Mouse (Mus musculus) MEL (cell line): Measurements from ENCODE around the gene Fam167b. TPM values are rescaled to one million over a fixed set of nuclear protein-coding genes. Genes with fewer than 3 reads are reported as not detected.

Source experiments
- DNase-seq: peaks from one replicate; pipeline ENCODE4 v3.0.0; 2011; ENCODE audit warnings: low read depth, low spot score
- H3K27ac ChIP-seq: 2 replicates; pipeline ENCODE4 v1.5.1; 2012; ENCODE audit warnings: low read depth, mild to moderate bottlenecking, control low read depth, low read length, moderate library complexity; ENCODE audit not compliant: control insufficient read depth
- H3K27me3 ChIP-seq, 2 experiments: fragments of 150-350 bp in 1 of 2; sonication (generic) in 1 of 2; 2 replicates each; pipeline ENCODE4 v1.6.1; 2012; ENCODE audit warnings: low read length in 2 of 2, mild to moderate bottlenecking in 2 of 2, improper control_type of control experiment in 1 of 2, moderate library complexity in 1 of 2; ENCODE audit not compliant: insufficient read depth in 2 of 2, control insufficient read depth in 1 of 2
- H3K36me3 ChIP-seq, 2 experiments: 2 replicates each; pipeline ENCODE4 v1.6.1; 2012 to 2014; ENCODE audit warnings: low read length in 2 of 2, improper control_type of control experiment in 1 of 2, inconsistent platforms in 1 of 2, mild to moderate bottlenecking in 1 of 2; ENCODE audit not compliant: insufficient read depth in 2 of 2, control insufficient read depth in 1 of 2
- H3K4me1 ChIP-seq, 2 experiments: fragments of 150-350 bp in 1 of 2; sonication (generic) in 1 of 2; 2 replicates each; pipeline ENCODE4 v1.6.1; 2012; ENCODE audit warnings: low read length in 2 of 2, improper control_type of control experiment in 1 of 2, mild to moderate bottlenecking in 1 of 2; ENCODE audit not compliant: insufficient read depth in 2 of 2, control insufficient read depth in 1 of 2
- H3K4me3 ChIP-seq, 2 experiments: fragments of 150-350 bp in 1 of 2; sonication (generic) in 1 of 2; 2 replicates each; pipeline ENCODE4 v1.5.1; 2012; ENCODE audit warnings: low read depth in 2 of 2, low read length in 2 of 2, mild to moderate bottlenecking in 2 of 2, moderate library complexity in 2 of 2, control low read depth in 1 of 2, improper control_type of control experiment in 1 of 2; ENCODE audit not compliant: control insufficient read depth in 1 of 2, insufficient read depth in 1 of 2
- H3K79me2 ChIP-seq: 2 replicates; pipeline ENCODE4 v1.6.1; 2012; ENCODE audit warnings: mild to moderate bottlenecking, low read length, moderate library complexity; ENCODE audit not compliant: control insufficient read depth, poor library complexity, insufficient read depth
- H3K9ac ChIP-seq: 2 replicates; pipeline ENCODE4 v1.6.1; 2012; ENCODE audit warnings: low read depth, mild to moderate bottlenecking, control low read depth, low read length, moderate library complexity; ENCODE audit not compliant: control insufficient read depth, poor library complexity, severe bottlenecking
- H3K9me3 ChIP-seq: fragments of 150-350 bp; sonication (generic); replicated peaks from 2 replicates; pipeline ENCODE4 v1.6.1; 2012; ENCODE audit warnings: mild to moderate bottlenecking, low read length, improper control_type of control experiment, moderate library complexity; ENCODE audit not compliant: insufficient read depth
- CHD1 ChIP-seq: IDR thresholded peaks from 2 replicates; pipeline ENCODE4 v1.6.1; 2012; ENCODE audit warnings: low read depth, mild to moderate bottlenecking, inconsistent platforms, low read length, improper control_type of control experiment
- CHD2 ChIP-seq: IDR thresholded peaks from 2 replicates; pipeline ENCODE4 v1.6.1; 2011; ENCODE audit warnings: low read length, improper control_type of control experiment
- E2F4 ChIP-seq: IDR thresholded peaks from 2 replicates; pipeline ENCODE4 v1.6.1; 2011; ENCODE audit warnings: low read depth, low read length, improper control_type of control experiment, borderline replicate concordance
- ELF1 ChIP-seq: IDR thresholded peaks from 2 replicates; pipeline ENCODE4 v1.6.1; 2014; ENCODE audit warnings: low read depth, mild to moderate bottlenecking, inconsistent platforms, low read length, improper control_type of control experiment, moderate library complexity
- EP300 ChIP-seq, 2 experiments: IDR thresholded peaks; 2 replicates each; pipeline ENCODE4 v1.6.1; 2011; ENCODE audit warnings: improper control_type of control experiment in 2 of 2, low read length in 2 of 2, low read depth in 1 of 2, mild to moderate bottlenecking in 1 of 2
- HCFC1 ChIP-seq: IDR thresholded peaks from 2 replicates; pipeline ENCODE4 v1.6.1; 2012; ENCODE audit warnings: low read depth, mild to moderate bottlenecking, inconsistent platforms, low read length, improper control_type of control experiment, moderate library complexity
- JUND ChIP-seq: IDR thresholded peaks from 2 replicates; pipeline ENCODE4 v1.6.1; 2011; ENCODE audit warnings: low read depth, mild to moderate bottlenecking, improper control_type of control experiment, low read length
- MAX ChIP-seq: IDR thresholded peaks from 2 replicates; pipeline ENCODE4 v1.6.1; 2011; ENCODE audit warnings: low read length, improper control_type of control experiment
- MEF2A ChIP-seq: IDR thresholded peaks from 2 replicates; pipeline ENCODE4 v1.6.1; 2014; ENCODE audit warnings: low read depth, mild to moderate bottlenecking, inconsistent platforms, low read length, improper control_type of control experiment; ENCODE audit not compliant: poor library complexity, insufficient replicate concordance, severe bottlenecking; ENCODE audit errors: extremely low read depth
- MYB ChIP-seq: IDR thresholded peaks from 2 replicates; pipeline ENCODE4 v1.6.1; 2011; ENCODE audit warnings: mild to moderate bottlenecking, low read depth, low read length, improper control_type of control experiment
- MYC ChIP-seq: IDR thresholded peaks from 2 replicates; pipeline ENCODE4 v1.6.1; 2011; ENCODE audit warnings: low read depth, mild to moderate bottlenecking, low read length, improper control_type of control experiment, moderate library complexity
- NRF1 ChIP-seq: IDR thresholded peaks from 2 replicates; pipeline ENCODE4 v1.6.1; 2014; ENCODE audit warnings: low read depth, mild to moderate bottlenecking, inconsistent platforms, low read length, improper control_type of control experiment, moderate library complexity; ENCODE audit not compliant: poor library complexity, insufficient read depth, severe bottlenecking
- POLR2AphosphoS2 ChIP-seq: IDR thresholded peaks from 2 replicates; pipeline ENCODE4 v1.6.1; 2011; ENCODE audit warnings: low read length, improper control_type of control experiment
- RCOR1 ChIP-seq: IDR thresholded peaks from 2 replicates; pipeline ENCODE4 v1.6.1; 2012; ENCODE audit warnings: low read depth, mild to moderate bottlenecking, inconsistent platforms, low read length, improper control_type of control experiment
- TAL1 ChIP-seq: IDR thresholded peaks from 2 replicates; pipeline ENCODE4 v1.6.1; 2012; ENCODE audit warnings: mild to moderate bottlenecking, inconsistent platforms, low read length, moderate library complexity, mixed read lengths
- TCF12 ChIP-seq: IDR thresholded peaks from 2 replicates; pipeline ENCODE4 v1.6.1; 2014; ENCODE audit warnings: low read depth, mild to moderate bottlenecking, inconsistent platforms, low read length, improper control_type of control experiment, moderate library complexity
- USF2 ChIP-seq, 2 experiments: IDR thresholded peaks; 2 replicates each; pipeline ENCODE4 v1.6.1; 2011 to 2012; ENCODE audit warnings: improper control_type of control experiment in 2 of 2, low read length in 2 of 2, borderline replicate concordance in 1 of 2, inconsistent platforms in 1 of 2, low read depth in 1 of 2, mild to moderate bottlenecking in 1 of 2; ENCODE audit not compliant: insufficient read depth in 1 of 2
- ZC3H11A ChIP-seq: IDR thresholded peaks from 2 replicates; pipeline ENCODE4 v1.6.1; 2012; ENCODE audit warnings: low read depth, mild to moderate bottlenecking, inconsistent platforms, low read length, improper control_type of control experiment
- ZMIZ1 ChIP-seq: IDR thresholded peaks from 2 replicates; pipeline ENCODE4 v1.6.1; 2012; ENCODE audit warnings: low read depth, mild to moderate bottlenecking, inconsistent platforms, low read length, improper control_type of control experiment, moderate library complexity
- ZNF384 ChIP-seq: IDR thresholded peaks from 2 replicates; pipeline ENCODE4 v1.6.1; 2012; ENCODE audit warnings: low read depth, mild to moderate bottlenecking, inconsistent platforms, low read length, improper control_type of control experiment
- polyA plus RNA-seq, 2 experiments: library from polyadenylated mRNA; stranded (reverse) in 1 of 2; unstranded in 1 of 2; fragments of >175 nt in 1 of 2; fragments of >200 nt in 1 of 2; gene quantifications; 2 replicates each; pipeline versions ENCODE4 v1.2.1 to v1.2.4; 2012; ENCODE audit warnings: low replicate concordance in 2 of 2, low read depth in 1 of 2; ENCODE audit not compliant: insufficient read length in 2 of 2, insufficient read depth in 1 of 2, missing spikeins in 1 of 2
- total RNA-seq: library from RNA; depleted of rRNA; stranded (reverse); fragments of 300-350 nt; gene quantifications from 2 replicates; pipeline ENCODE4 v1.2.3, GENCODE M21; 2012

The Fam167b gene
- total and polyA plus RNA-seq, 3 experiments = not detected

- H3K27me3 ChIP-seq = no peaks in the 10 kb centered on the region
- no peak overlapping the region for H3K27ac ChIP-seq
- TF ChIP-seq MEF2A (no peak), EP300 (IDR thresholded peaks at IDR 0.05; ENCODE audit: low read depth in 1 of 2, low read length in 2 of 2) (no peak), POLR2AphosphoS2 (no peak), TCF12 (no peak), CHD2 (no peak), E2F4 (no peak), TAL1 (no peak), USF2 (IDR thresholded peaks at IDR 0.05; ENCODE audit: borderline replicate concordance in 1 of 2, insufficient read depth in 1 of 2, low read depth in 1 of 2, low read length in 2 of 2) (no peak), ZMIZ1 (no peak), CHD1 (no peak), ELF1 (no peak), MAX (no peak), JUND (no peak), ZNF384 (no peak), ZC3H11A (no peak), MYB (no peak), NRF1 (no peak), HCFC1 (no peak), RCOR1 (no peak), MYC (no peak)
- H3K9ac ChIP-seq = no peak overlapping the region
- no peak for DNase-seq
- no peak overlapping the region for H3K4me3 ChIP-seq
- no peaks in the 10 kb centered on the region for H3K9me3 ChIP-seq
- H3K36me3 ChIP-seq = peaks cover 0 to 7% of the 10 kb centered on the region in 2 experiments; a peak in 3 of 4 replicates
- H3K79me2 ChIP-seq = peaks cover 4% of the 10 kb centered on the region; the same call in 1 of the 2 replicates
- peaks cover 3 to 17% of the 10 kb centered on the region in 2 experiments; a peak in 3 of 4 replicates for H3K4me1 ChIP-seq
These were observed 43.0 kb upstream of the Fam167b start for GRCm38 (mm10) chr4:129621283-129621841.
